Mouse (Mus musculus) stomach, postnatal 0 days (tissue): Measurements from ENCODE around the gene Carm1. TPM values are rescaled to one million over a fixed set of nuclear protein-coding genes. Genes with fewer than 3 reads are reported as not detected.
"Not testable (repeated sequence)": the region's sequence is repeated elsewhere in the genome, so short reads cannot be mapped to it uniquely, and the experiment has no call there.

Source experiments
- ATAC-seq: fragments of 200-750 bp; cut with Nextera tagmentation; 2 replicates; pipeline ENCODE4 v1.8.0; 2017; ENCODE audit not compliant: low FRiP score, low TSS enrichment
- DNase-seq: peaks from one replicate; pipeline ENCODE4 v3.0.0-alpha.2; 2016; ENCODE audit warnings: low spot score
- H3K27ac ChIP-seq: fragments of 300-500 bp; sonication (generic); replicated peaks from 2 replicates; pipeline ENCODE4 v1.5.1; 2014; ENCODE audit warnings: mild to moderate bottlenecking, control low read depth
- H3K27me3 ChIP-seq: fragments of 300-500 bp; sonication (generic); 2 replicates; pipeline ENCODE4 v1.6.1; 2014; ENCODE audit warnings: low read length; ENCODE audit not compliant: control insufficient read depth, insufficient read depth
- H3K36me3 ChIP-seq: fragments of 300-500 bp; sonication (generic); 2 replicates; pipeline ENCODE4 v1.6.1; 2014; ENCODE audit warnings: low read length, mixed read lengths; ENCODE audit not compliant: control insufficient read depth, insufficient read depth
- H3K4me1 ChIP-seq: fragments of 300-500 bp; sonication (generic); replicated peaks from 2 replicates; pipeline ENCODE4 v1.6.1; 2014; ENCODE audit warnings: antibody characterized with exemption; ENCODE audit not compliant: control insufficient read depth, insufficient read depth
- H3K4me2 ChIP-seq: fragments of 300-500 bp; sonication (generic); replicated peaks from 2 replicates; pipeline ENCODE4 v1.6.1; 2014; ENCODE audit warnings: low read depth, mild to moderate bottlenecking, control low read depth, moderate library complexity
- H3K4me3 ChIP-seq: fragments of 300-500 bp; sonication (generic); 2 replicates; pipeline ENCODE4 v1.5.1; 2014; ENCODE audit warnings: low read depth, low read length, control low read depth
- H3K9ac ChIP-seq: fragments of 300-500 bp; sonication (generic); 2 replicates; pipeline ENCODE4 v1.6.1; 2014; ENCODE audit warnings: mild to moderate bottlenecking, low read length, control low read depth, mixed read lengths
- H3K9me3 ChIP-seq: fragments of 300-500 bp; sonication (generic); 2 replicates; pipeline ENCODE4 v1.6.1; 2016; ENCODE audit warnings: low read length; ENCODE audit not compliant: control insufficient read depth
- CTCF ChIP-seq: IDR thresholded peaks from 2 replicates; pipeline ENCODE4 v1.5.1; 2016; ENCODE audit warnings: antibody characterized with exemption, low read depth, mild to moderate bottlenecking, moderate library complexity
- EP300 ChIP-seq: optimal IDR thresholded peaks from 2 replicates; pipeline ENCODE3; 2016; ENCODE audit warnings: antibody characterized with exemption
- WGBS: fragments of 180-500 bp; shearing (Covaris S2); extraction: QIAGEN DNeasy Blood & Tissue Kit; methylation state at CpG from one replicate; pipeline ENCODE4 v1.1.7; 2014; 5-methylcytosine and 5-hydroxymethylcytosine counted together
- polyA plus RNA-seq: library from polyadenylated mRNA; unstranded; fragments of >200 nt; fragmentation: Nextera tagmentation; extraction: Ambion mirVana; gene quantifications from 2 replicates; pipeline ENCODE4 v1.2.1, GENCODE M21; 2015

The Carm1 gene
- polyA plus RNA-seq, 1 experiment from 2014 or later, result 12.0 TPM

GRCm38 (mm10) chr9:21513466-21513865 lies 33.2 kb upstream of the Carm1 start:
- Histone ChIP-seq H3K4me1 (0 out of 2 replicates have a peak, but pooled peaks cover 3% of the 10 kb centered on the region), H3K36me3 (peaks cover under 1% of the 10 kb centered on the region; the same call in 1 of the 2 replicates), H3K27me3 (no peaks in the 10 kb centered on the region), H3K4me2 (no peak overlapping the region), H3K27ac (no peak overlapping the region), H3K9ac (no peak overlapping the region), H3K9me3 (no peaks in the 10 kb centered on the region), H3K4me3 (no peak overlapping the region)
- WGBS, result 100% methylated on average over 4 of the region's 4 CpGs
- no peak for DNase-seq
- TF ChIP-seq EP300 (no peak), CTCF (no peak)
- no peak for ATAC-seq

DNA sequence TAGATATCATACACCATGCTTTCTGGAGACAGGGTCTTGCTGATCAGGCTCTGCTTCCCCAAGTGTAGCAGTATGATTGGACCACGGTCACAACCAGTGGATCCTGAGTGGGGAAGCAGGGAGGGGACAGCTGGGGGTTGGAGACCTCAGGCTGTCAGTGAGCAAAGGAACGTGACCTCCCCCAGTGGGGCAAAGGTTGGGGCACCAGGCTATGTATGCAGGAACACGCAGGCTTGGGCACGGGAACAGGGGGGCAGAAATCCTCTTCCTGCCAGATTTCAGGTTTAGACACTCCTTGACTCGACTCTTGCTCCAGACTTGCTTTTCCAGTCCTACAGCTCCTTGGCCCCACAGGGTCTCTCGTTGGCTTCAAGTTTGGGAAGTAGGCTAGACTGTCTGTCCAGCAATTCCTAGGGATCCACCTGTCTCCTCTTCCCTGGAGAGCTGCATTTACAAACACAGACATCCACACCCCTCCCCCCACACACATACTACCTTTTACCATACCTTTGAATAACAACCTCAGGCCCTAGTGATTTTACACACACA lies 28.7 kb upstream of the Carm1 start:
- no peak for ATAC-seq
- 60% methylated on average over 6 of the region's 6 CpGs for WGBS
- Histone ChIP-seq H3K4me3 (no peak overlapping the region), H3K36me3 (no peaks in the 10 kb centered on the region), H3K4me2 (no peak overlapping the region), H3K27ac (peak overlapping the region; percentile 3; the same call in 1 of the 2 replicates), H3K9me3 (no peaks in the 10 kb centered on the region), H3K9ac (no peak overlapping the region), H3K27me3 (no peaks in the 10 kb centered on the region), H3K4me1 (no peaks in the 10 kb centered on the region)
- no peak for TF ChIP-seq EP300
- TF ChIP-seq CTCF, result no peak
- DNase-seq, result no peak

DNA sequence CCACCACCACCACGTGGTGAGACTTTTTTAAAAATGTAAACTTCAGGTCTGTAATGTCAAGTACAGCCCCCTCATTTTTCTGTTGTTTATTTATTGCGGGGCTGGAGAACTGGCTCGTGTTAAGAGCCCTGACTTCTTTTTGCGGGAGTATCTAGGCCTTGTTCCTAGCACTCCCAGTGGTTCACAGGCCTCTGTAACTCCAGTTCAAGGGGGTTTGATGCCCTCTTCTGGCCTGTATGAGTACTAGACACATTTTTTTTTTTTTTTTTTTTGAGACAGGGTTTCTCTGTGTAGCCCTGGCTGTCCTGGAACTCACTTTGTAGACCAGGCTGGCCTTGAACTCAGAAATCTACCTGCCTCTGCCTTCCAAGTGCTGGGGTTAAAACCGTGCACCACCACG lies 28.0 kb upstream of the Carm1 start:
- peak; percentile 18; the same call in 1 of the 2 replicates for TF ChIP-seq CTCF
- not testable (repeated sequence) for H3K27ac ChIP-seq, H3K9ac ChIP-seq, H3K4me1 ChIP-seq, H3K36me3 ChIP-seq, DNase-seq, H3K4me2 ChIP-seq, H3K4me3 ChIP-seq, H3K9me3 ChIP-seq, H3K27me3 ChIP-seq, ATAC-seq
- WGBS, result 80% methylated on average over 6 of the region's 6 CpGs

DNA sequence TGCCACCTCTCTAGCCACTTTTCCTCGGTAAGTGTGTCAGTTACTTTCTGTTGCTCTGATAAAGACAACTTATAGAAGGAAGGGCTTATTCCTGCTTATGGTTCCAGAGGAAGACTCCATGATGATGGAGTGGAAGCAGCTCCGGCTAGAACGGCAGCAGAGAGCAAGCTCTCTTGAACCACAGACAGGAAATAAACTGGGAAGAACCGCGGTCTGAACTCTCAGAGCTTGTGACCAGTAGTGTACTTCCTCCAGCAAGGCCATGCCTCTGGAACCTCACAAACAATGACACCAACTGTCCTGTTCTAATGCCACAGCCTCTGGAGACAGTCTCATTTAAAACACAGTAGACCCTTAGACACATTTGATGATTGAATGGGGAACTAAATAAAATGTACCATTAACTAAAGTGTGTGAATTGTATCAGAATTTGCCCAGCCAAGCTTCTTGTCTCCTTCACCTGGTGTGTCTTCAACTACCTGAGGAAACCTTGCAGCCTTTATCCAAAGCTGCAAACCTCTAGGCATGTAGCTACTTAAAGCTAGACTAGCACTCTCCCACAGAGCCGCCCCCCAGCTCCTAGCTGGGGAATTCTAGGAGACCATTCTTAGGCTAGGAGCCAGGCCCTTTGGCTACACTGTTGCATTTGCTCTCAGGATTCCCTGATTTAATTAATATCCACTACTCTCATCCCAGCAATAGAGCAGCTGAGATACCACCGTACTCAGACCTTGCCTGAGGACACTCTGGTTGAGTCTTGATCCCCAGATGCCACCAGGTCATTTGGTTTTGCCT lies 21.4 kb upstream of the Carm1 start:
- DNase-seq (no peak), ATAC-seq (no peak)
- H3K27ac ChIP-seq, result no peak overlapping the region
- H3K9me3 ChIP-seq, result no peaks in the 10 kb centered on the region
- no peak for TF ChIP-seq EP300
- no peak for TF ChIP-seq CTCF
- H3K27me3 ChIP-seq, result no peaks in the 10 kb centered on the region
- H3K9ac ChIP-seq, result no peak overlapping the region
- H3K4me1 ChIP-seq, result no peaks in the 10 kb centered on the region
- H3K36me3 ChIP-seq, result no peaks in the 10 kb centered on the region
- no peak overlapping the region for H3K4me3 ChIP-seq
- H3K4me2 ChIP-seq, result no peak overlapping the region
- 68% methylated on average over 7 of the region's 7 CpGs for WGBS

DNA sequence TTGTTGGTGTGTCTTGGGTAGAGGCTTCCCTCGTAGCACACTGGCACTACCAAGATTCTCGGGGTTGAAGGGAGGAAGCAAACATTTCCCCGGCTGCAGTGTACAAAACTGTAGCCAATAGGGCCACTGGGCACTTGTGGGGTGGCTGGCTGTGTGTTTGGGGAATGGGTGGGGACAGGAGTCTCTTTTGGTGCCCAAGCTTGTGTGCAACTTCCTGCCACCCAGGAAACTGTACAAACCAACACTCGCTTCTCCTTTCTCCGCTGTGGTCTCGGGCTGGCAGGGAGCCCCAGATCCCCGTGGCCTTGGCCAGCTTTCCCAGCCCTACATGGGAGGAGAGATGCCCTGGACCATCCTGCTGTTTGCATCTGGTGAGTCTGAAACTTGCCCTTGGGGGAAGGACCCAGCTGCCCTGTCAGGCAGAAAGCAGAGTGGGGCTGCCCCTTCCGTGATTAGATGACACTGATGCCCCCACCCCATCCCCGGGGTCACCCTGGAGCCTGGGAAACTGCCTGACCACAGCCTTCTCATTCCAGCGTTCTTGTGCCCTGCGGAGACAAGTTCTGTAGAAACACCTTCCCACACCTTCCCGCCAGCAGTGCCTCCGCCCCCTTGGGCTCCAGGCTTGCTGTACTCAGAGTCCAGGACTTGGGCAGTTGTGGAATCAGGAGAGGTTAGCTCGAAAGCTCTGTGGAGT lies 20.6 kb upstream of the Carm1 start, which contains the start of gene AB124611:
TSS of gene AB124611 (plus strand) at position 240 of the 697 bp plus-strand sequence.
- WGBS, result 42% methylated on average over 14 of the region's 14 CpGs
- H3K9ac ChIP-seq, result no peak within 1 kb of the TSS
- H3K4me3 ChIP-seq, result no peak within 1 kb of the TSS; the same call in 1 of the 2 replicates
- no peaks in the 10 kb centered on the region for H3K4me1 ChIP-seq
- H3K27me3 ChIP-seq, result no peaks in the 10 kb centered on the region
- H3K27ac ChIP-seq, result no peak within 1 kb of the TSS
- no peaks in the 10 kb centered on the region for H3K9me3 ChIP-seq
- peak; percentile 43 for DNase-seq
- H3K4me2 ChIP-seq, result peak within 1 kb of the TSS; percentile 23; the same call in 1 of the 2 replicates
- no peaks in the 10 kb centered on the region for H3K36me3 ChIP-seq
- ATAC-seq, result 0 out of 2 replicates have a peak, but pooled peaks have one; percentile 41
- TF ChIP-seq CTCF (no peak), EP300 (no peak)
